Mouse (Mus musculus) stomach, postnatal 0 days (tissue): ENCODE results near the gene Cd80. TPM values are rescaled to one million over a fixed set of nuclear protein-coding genes. Genes with fewer than 3 reads are reported as not detected.

Source experiments
- ATAC-seq: fragments of 200-750 bp; cut with Nextera tagmentation; 2 replicates; pipeline ENCODE4 v1.8.0; 2017; ENCODE audit not compliant: low FRiP score, low TSS enrichment
- DNase-seq: peaks from one replicate; pipeline ENCODE4 v3.0.0-alpha.2; 2016; ENCODE audit warnings: low spot score
- H3K27ac ChIP-seq: fragments of 300-500 bp; sonication (generic); replicated peaks from 2 replicates; pipeline ENCODE4 v1.5.1; 2014; ENCODE audit warnings: mild to moderate bottlenecking, control low read depth
- H3K27me3 ChIP-seq: fragments of 300-500 bp; sonication (generic); 2 replicates; pipeline ENCODE4 v1.6.1; 2014; ENCODE audit warnings: low read length; ENCODE audit not compliant: control insufficient read depth, insufficient read depth
- H3K36me3 ChIP-seq: fragments of 300-500 bp; sonication (generic); 2 replicates; pipeline ENCODE4 v1.6.1; 2014; ENCODE audit warnings: low read length, mixed read lengths; ENCODE audit not compliant: control insufficient read depth, insufficient read depth
- H3K4me1 ChIP-seq: fragments of 300-500 bp; sonication (generic); replicated peaks from 2 replicates; pipeline ENCODE4 v1.6.1; 2014; ENCODE audit warnings: antibody characterized with exemption; ENCODE audit not compliant: control insufficient read depth, insufficient read depth
- H3K4me2 ChIP-seq: fragments of 300-500 bp; sonication (generic); replicated peaks from 2 replicates; pipeline ENCODE4 v1.6.1; 2014; ENCODE audit warnings: low read depth, mild to moderate bottlenecking, control low read depth, moderate library complexity
- H3K4me3 ChIP-seq: fragments of 300-500 bp; sonication (generic); 2 replicates; pipeline ENCODE4 v1.5.1; 2014; ENCODE audit warnings: low read depth, low read length, control low read depth
- H3K9ac ChIP-seq: fragments of 300-500 bp; sonication (generic); 2 replicates; pipeline ENCODE4 v1.6.1; 2014; ENCODE audit warnings: mild to moderate bottlenecking, low read length, control low read depth, mixed read lengths
- H3K9me3 ChIP-seq: fragments of 300-500 bp; sonication (generic); 2 replicates; pipeline ENCODE4 v1.6.1; 2016; ENCODE audit warnings: low read length; ENCODE audit not compliant: control insufficient read depth
- CTCF ChIP-seq: IDR thresholded peaks from 2 replicates; pipeline ENCODE4 v1.5.1; 2016; ENCODE audit warnings: antibody characterized with exemption, low read depth, mild to moderate bottlenecking, moderate library complexity
- EP300 ChIP-seq: optimal IDR thresholded peaks from 2 replicates; pipeline ENCODE3; 2016; ENCODE audit warnings: antibody characterized with exemption
- WGBS: fragments of 180-500 bp; shearing (Covaris S2); extraction: QIAGEN DNeasy Blood & Tissue Kit; methylation state at CpG from one replicate; pipeline ENCODE4 v1.1.7; 2014; 5-methylcytosine and 5-hydroxymethylcytosine counted together
- polyA plus RNA-seq: library from polyadenylated mRNA; unstranded; fragments of >200 nt; fragmentation: Nextera tagmentation; extraction: Ambion mirVana; gene quantifications from 2 replicates; pipeline ENCODE4 v1.2.1, GENCODE M21; 2015

Gene Cd80
- polyA plus RNA-seq, 1 experiment from 2014 or later, result 0.45 TPM

GRCm38 (mm10) chr16:38451421-38452205 lies 3.7 kb upstream of the Cd80 start:
- H3K27ac ChIP-seq, result peak overlapping the region; percentile 96
- peak overlapping the region; percentile 91 for H3K9ac ChIP-seq
- peak overlapping the region; percentile 93 for H3K4me2 ChIP-seq
- H3K4me3 ChIP-seq, result peak overlapping the region; percentile 65
- WGBS, result 39% methylated on average over 12 of the region's 12 CpGs
- ATAC-seq (no peak), DNase-seq (no peak)
- TF ChIP-seq CTCF, result no peak
- no peak for TF ChIP-seq EP300
- H3K9me3 ChIP-seq, result no peaks in the 10 kb centered on the region
- no peaks in the 10 kb centered on the region for H3K27me3 ChIP-seq
- H3K36me3 ChIP-seq, result peaks cover 12% of the 10 kb centered on the region
- H3K4me1 ChIP-seq, result no peaks in the 10 kb centered on the region

DNA sequence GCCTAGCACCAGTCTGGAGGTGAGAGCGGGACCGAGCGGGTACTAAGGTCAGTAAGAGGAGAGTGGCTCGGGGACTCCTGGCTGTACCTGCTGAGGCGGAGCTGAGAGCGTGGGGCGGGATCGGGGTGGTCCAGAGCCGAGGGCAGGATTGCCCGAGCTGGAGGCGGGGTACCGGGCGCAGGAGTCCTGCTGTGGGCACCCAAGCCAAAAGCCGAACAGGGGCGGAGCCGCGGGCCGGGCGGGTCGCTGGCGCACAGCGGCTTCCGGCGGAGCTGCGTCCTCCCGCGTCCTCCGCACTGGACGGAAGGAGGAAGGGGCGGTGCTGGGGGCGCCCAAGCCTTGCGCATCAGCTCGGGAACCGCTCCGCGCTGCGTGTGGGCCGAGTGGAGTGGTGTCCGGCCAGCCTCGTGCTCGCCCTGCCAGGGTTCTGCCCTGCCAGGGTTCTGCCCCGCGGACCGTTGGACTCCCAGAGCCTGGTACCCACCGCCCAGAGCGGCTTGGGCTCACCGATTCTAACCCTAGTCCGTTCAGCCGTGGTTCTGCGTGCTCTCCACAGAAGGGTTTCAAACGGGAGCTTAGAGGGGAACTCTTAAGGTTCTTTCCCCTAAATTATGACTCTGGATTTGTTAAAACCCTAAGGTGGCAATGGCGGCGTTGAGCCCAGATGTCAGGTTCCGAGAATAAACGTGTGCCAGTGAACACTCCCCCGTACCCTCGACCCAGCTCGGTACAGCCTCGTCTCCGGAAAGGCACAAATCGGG lies 2.7 kb upstream of the Cd80 start, which contains the start of gene Adprh:
Adprh (minus strand) TSS at position 262 of the 761 bp plus-strand sequence.
- no peaks in the 10 kb centered on the region for H3K4me1 ChIP-seq
- ATAC-seq (peak; percentile 97), DNase-seq (peak; percentile 96)
- H3K9ac ChIP-seq, result peak within 1 kb of the TSS; percentile 91
- H3K9me3 ChIP-seq, result no peaks in the 10 kb centered on the region
- TF ChIP-seq CTCF (peak; percentile 29; the same call in 1 of the 2 replicates), EP300 (no peak)
- H3K36me3 ChIP-seq, result peaks cover 4% of the 10 kb centered on the region
- H3K4me2 ChIP-seq, result peak within 1 kb of the TSS; percentile 93
- 1% methylated on average over 42 of the region's 61 CpGs for WGBS
- H3K4me3 ChIP-seq, result peak within 1 kb of the TSS; percentile 65
- H3K27ac ChIP-seq, result peak within 1 kb of the TSS; percentile 96
- H3K27me3 ChIP-seq, result no peaks in the 10 kb centered on the region

DNA sequence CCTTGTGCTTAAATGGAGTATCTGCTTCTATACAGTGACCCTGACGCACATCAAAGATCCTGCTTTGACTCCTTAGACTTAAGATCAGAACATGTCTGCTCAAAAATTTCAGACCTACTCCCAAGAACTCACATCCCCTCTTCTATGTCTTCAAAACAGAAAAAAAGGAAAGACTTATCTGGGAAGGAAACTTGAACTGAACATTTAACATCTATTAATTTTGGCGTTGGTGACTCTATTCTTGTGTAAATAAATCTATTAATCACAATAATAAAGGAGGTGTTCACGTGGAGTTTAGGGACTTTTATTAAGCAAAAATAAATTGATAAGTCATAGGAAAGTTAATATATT lies 2.2 kb upstream of the Cd80 start:
- Histone ChIP-seq H3K4me1 (no peaks in the 10 kb centered on the region), H3K27ac (peak overlapping the region; percentile 96), H3K9me3 (no peaks in the 10 kb centered on the region), H3K9ac (peak overlapping the region; percentile 91), H3K4me2 (peak overlapping the region; percentile 93), H3K4me3 (peak overlapping the region; percentile 65), H3K27me3 (no peaks in the 10 kb centered on the region), H3K36me3 (peaks cover 4% of the 10 kb centered on the region)
- ATAC-seq (no peak), DNase-seq (no peak)
- 13% methylated on average over 3 of the region's 3 CpGs for WGBS
- TF ChIP-seq EP300 (no peak), CTCF (no peak)

DNA sequence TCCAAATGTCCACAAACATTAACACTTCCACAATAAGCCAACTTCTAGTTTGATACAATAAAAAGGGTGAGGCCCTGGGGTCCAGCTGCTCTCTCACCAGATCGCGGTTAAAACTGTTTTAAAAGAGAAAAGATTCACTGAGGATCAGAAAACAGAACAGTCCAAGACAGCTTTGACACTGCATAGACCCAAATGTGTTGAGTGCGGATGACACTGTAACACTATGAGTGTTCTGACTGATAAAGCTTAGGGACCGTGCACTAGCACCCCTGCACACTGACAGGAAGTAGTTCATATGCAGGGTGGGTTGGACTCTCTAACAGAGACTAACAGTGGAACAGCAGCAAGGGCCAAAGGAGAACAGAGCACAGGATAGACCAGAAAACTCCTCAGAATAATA lies 1.4 kb upstream of the Cd80 start:
- WGBS, result 93% methylated on average over 4 of the region's 4 CpGs
- no peak overlapping the region for H3K27ac ChIP-seq
- ATAC-seq, result no peak

DNA sequence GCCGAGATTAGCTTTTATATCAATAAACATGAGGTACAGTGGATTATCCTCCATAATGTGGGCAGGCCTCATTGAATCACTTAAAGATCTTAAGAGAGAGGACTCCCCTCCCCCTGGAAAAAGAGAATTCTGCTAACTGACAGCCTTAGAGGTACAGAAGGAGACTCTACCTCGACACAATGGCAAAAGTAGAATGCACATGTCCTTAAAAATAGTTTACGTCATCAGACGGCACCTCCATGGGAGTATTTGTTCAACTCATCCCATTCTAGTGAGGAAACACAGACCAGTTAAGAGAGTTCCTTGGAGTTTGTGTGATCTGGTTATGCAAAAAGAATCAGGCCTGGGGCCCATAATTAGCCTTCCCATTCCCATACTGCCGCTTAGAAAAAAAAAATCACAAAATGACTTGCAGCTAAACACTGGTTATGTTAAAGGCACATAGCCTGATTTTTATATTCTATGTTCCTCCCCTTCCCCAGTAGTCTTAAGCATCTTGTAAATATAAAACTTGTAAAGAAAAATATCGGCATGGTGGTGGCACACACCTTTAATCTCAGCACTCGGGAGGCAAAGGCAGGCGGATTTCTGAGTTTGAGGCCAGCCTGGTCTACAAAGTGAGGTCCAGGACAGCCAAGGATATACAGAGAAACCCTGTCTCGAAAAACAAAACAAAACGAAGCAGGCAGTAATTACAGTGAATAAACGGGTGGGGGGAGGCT lies 667 bp upstream of the Cd80 start:
- no peak overlapping the region for H3K9ac ChIP-seq
- H3K4me1 ChIP-seq, result no peaks in the 10 kb centered on the region
- H3K4me3 ChIP-seq, result no peak overlapping the region
- no peaks in the 10 kb centered on the region for H3K9me3 ChIP-seq
- no peak overlapping the region for H3K27ac ChIP-seq
- TF ChIP-seq CTCF (no peak), EP300 (no peak)
- no peaks in the 10 kb centered on the region; the same call in 1 of the 2 replicates for H3K36me3 ChIP-seq
- H3K27me3 ChIP-seq, result no peaks in the 10 kb centered on the region
- H3K4me2 ChIP-seq, result no peak overlapping the region
- DNase-seq, result no peak
- no peak for ATAC-seq
- WGBS, result 77% methylated on average over 11 of the region's 11 CpGs

More for the DNA sequence above, 1.4 kb upstream of the Cd80 start:
- DNase-seq, result no peak
- Histone ChIP-seq H3K9ac (no peak overlapping the region), H3K27me3 (no peaks in the 10 kb centered on the region), H3K4me3 (no peak overlapping the region), H3K4me1 (no peaks in the 10 kb centered on the region), H3K36me3 (peaks cover 4% of the 10 kb centered on the region), H3K4me2 (no peak overlapping the region), H3K9me3 (no peaks in the 10 kb centered on the region)
- TF ChIP-seq EP300 (no peak), CTCF (no peak)
